Mouse (Mus musculus) liver, adult 2 months (tissue): ENCODE results near the gene A630001G21Rik. TPM values are rescaled to one million over a fixed set of nuclear protein-coding genes. Genes with fewer than 3 reads are reported as not detected.

Source experiments
- DNase-seq: peaks from one replicate; pipeline ENCODE4 v3.0.0-alpha.2; 2011; ENCODE audit warnings: low read depth, low spot score; ENCODE audit errors: extremely low read depth
- H3K27ac ChIP-seq: fragments of 200-500 bp; replicated peaks from 2 replicates; pipeline ENCODE4 v1.5.1; 2012; ENCODE audit warnings: low read depth, mild to moderate bottlenecking, control low read depth, inconsistent platforms, low read length; ENCODE audit not compliant: insufficient read depth
- H3K27me3 ChIP-seq: fragments of 200-500 bp; 2 replicates; pipeline ENCODE4 v1.6.1; 2012; ENCODE audit warnings: mild to moderate bottlenecking, moderate library complexity, low read length, inconsistent platforms; ENCODE audit not compliant: control insufficient read depth, insufficient read depth
- H3K36me3 ChIP-seq: fragments of 200-500 bp; 2 replicates; pipeline ENCODE4 v1.6.1; 2012; ENCODE audit warnings: low read length, inconsistent platforms; ENCODE audit not compliant: control insufficient read depth, insufficient read depth
- H3K4me1 ChIP-seq: fragments of 200-500 bp; 2 replicates; pipeline ENCODE4 v1.6.1; 2011; ENCODE audit warnings: low read length; ENCODE audit not compliant: control insufficient read depth, insufficient read depth
- H3K4me3 ChIP-seq: fragments of 200-500 bp; 2 replicates; pipeline ENCODE4 v1.5.1; 2011; ENCODE audit warnings: low read depth, mild to moderate bottlenecking, control low read depth, low read length, moderate library complexity; ENCODE audit not compliant: insufficient read depth
- H3K79me2 ChIP-seq: fragments of 200-500 bp; 2 replicates; pipeline ENCODE4 v1.6.1; 2012; ENCODE audit warnings: inconsistent platforms, mild to moderate bottlenecking, low read length, moderate library complexity; ENCODE audit not compliant: control insufficient read depth, insufficient read depth
- H3K9ac ChIP-seq: fragments of 200-500 bp; 2 replicates; pipeline ENCODE4 v1.6.1; 2012; ENCODE audit warnings: low read depth, mild to moderate bottlenecking, control low read depth, inconsistent platforms, low read length
- CTCF ChIP-seq: fragments of 200-500 bp; IDR thresholded peaks from 2 replicates; pipeline ENCODE4 v1.5.1; 2011; ENCODE audit warnings: low read depth, low read length, control low read depth
- POLR2A ChIP-seq: fragments of 200-500 bp; IDR thresholded peaks from 2 replicates; pipeline ENCODE4 v1.6.1; 2011; ENCODE audit warnings: low read length, control low read depth; ENCODE audit not compliant: insufficient read depth; ENCODE audit errors: extremely low read depth
- WGBS: fragments of 180-500 bp; shearing (Covaris S2); methylation state at CpG from one replicate; pipeline ENCODE4 v1.1.7; 2018; 5-methylcytosine and 5-hydroxymethylcytosine counted together
- polyA plus RNA-seq: library from polyadenylated mRNA; depleted of rRNA; stranded (reverse); fragments of >200 nt; gene quantifications from 2 replicates; pipeline ENCODE4 v1.2.3, GENCODE M21; 2012
- total RNA-seq: library from RNA; depleted of rRNA; stranded (reverse); fragments of >200 nt; gene quantifications from 2 replicates; pipeline ENCODE4 v1.2.3, GENCODE M21; 2014

The A630001G21Rik gene
- total and polyA plus RNA-seq, 2 experiments: 0.37 to 0.77 TPM

- H3K36me3 ChIP-seq: no peaks in the 10 kb centered on the region
- H3K27ac ChIP-seq: no peak overlapping the region
- whole genome bisulfite sequencing: 29% methylated on average over 2 of the region's 2 CpGs
- no peak overlapping the region for H3K4me3 ChIP-seq
- H3K27me3 ChIP-seq: no peaks in the 10 kb centered on the region
- peaks cover 37% of the 10 kb centered on the region for H3K79me2 ChIP-seq
- TF ChIP-seq CTCF (no peak), POLR2A (no peak)
- no peak overlapping the region for H3K9ac ChIP-seq
- H3K4me1 ChIP-seq: peaks cover 18% of the 10 kb centered on the region
- DNase-seq: peak; percentile 16
These were observed 32.3 kb upstream of the A630001G21Rik start for GRCm38 (mm10) chr1:85810787-85811186.

DNA sequence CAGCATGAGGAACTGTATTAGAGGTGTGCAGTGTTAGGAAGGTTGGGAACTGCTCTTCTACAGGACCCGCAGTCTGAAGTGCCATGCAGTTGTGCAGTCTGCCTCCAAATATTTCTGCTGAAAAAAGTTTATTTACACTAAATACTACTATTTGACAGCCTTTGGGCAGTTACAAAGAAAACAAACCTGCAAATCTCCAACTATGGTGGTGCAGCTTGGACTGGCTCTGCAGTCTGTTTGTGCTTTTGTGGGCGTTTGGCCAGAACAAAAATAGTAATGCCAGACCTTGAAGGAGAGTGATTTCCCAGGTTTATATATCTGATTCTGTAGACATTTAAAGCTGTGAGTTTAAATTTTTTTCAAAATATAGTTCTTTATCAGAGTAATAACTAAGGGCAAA is 31.9 kb upstream of the A630001G21Rik start:
- no peaks in the 10 kb centered on the region for H3K27me3 ChIP-seq
- peak; percentile 54 for DNase-seq

GRCm38 (mm10) chr1:85809256-85809655 is 30.8 kb upstream of the A630001G21Rik start:
- H3K27me3 ChIP-seq: no peaks in the 10 kb centered on the region
- H3K27ac ChIP-seq: no peak overlapping the region
- H3K9ac ChIP-seq: no peak overlapping the region
- WGBS: 74% methylated on average over 4 of the region's 4 CpGs
- H3K4me1 ChIP-seq: peaks cover 15% of the 10 kb centered on the region
- DNase-seq: peak; percentile 12
- no peak for TF ChIP-seq CTCF
- TF ChIP-seq POLR2A: no peak
- no peaks in the 10 kb centered on the region for H3K36me3 ChIP-seq
- H3K79me2 ChIP-seq: peaks cover 36% of the 10 kb centered on the region
- no peak overlapping the region for H3K4me3 ChIP-seq

More for the DNA sequence above, 31.9 kb upstream of the A630001G21Rik start:
- peaks cover 37% of the 10 kb centered on the region for H3K79me2 ChIP-seq
- H3K9ac ChIP-seq: no peak overlapping the region
- 19% methylated on average over 2 of the region's 2 CpGs for WGBS
- peaks cover 18% of the 10 kb centered on the region for H3K4me1 ChIP-seq
- TF ChIP-seq CTCF (no peak), POLR2A (no peak)
- no peaks in the 10 kb centered on the region for H3K36me3 ChIP-seq
- H3K4me3 ChIP-seq: no peak overlapping the region
- H3K27ac ChIP-seq: no peak overlapping the region

GRCm38 (mm10) chr1:85804551-85804950 is 26.1 kb upstream of the A630001G21Rik start:
- no peak for DNase-seq
- TF ChIP-seq POLR2A (no peak), CTCF (no peak)
- Histone ChIP-seq H3K36me3 (no peaks in the 10 kb centered on the region; the same call in 1 of the 2 replicates), H3K27me3 (no peaks in the 10 kb centered on the region), H3K4me3 (no peak overlapping the region), H3K79me2 (peaks cover 23% of the 10 kb centered on the region; the same call in 1 of the 2 replicates), H3K4me1 (peaks cover 9% of the 10 kb centered on the region), H3K9ac (no peak overlapping the region), H3K27ac (no peak overlapping the region)
- 92% methylated on average over 8 of the region's 8 CpGs for WGBS

GRCm38 (mm10) chr1:85802517-85802916 is 24.1 kb upstream of the A630001G21Rik start:
- no peaks in the 10 kb centered on the region for H3K27me3 ChIP-seq
- H3K27ac ChIP-seq: no peak overlapping the region
- no peak overlapping the region for H3K9ac ChIP-seq
- no peaks in the 10 kb centered on the region; the same call in 1 of the 2 replicates for H3K36me3 ChIP-seq
- 100% methylated on average over 1 of the region's 1 CpGs for WGBS
- peaks cover 9% of the 10 kb centered on the region; the same call in 1 of the 2 replicates for H3K4me1 ChIP-seq
- TF ChIP-seq POLR2A: no peak
- TF ChIP-seq CTCF: no peak
- H3K79me2 ChIP-seq: peaks cover 26% of the 10 kb centered on the region
- H3K4me3 ChIP-seq: no peak overlapping the region
- DNase-seq: peak; percentile 33

DNA sequence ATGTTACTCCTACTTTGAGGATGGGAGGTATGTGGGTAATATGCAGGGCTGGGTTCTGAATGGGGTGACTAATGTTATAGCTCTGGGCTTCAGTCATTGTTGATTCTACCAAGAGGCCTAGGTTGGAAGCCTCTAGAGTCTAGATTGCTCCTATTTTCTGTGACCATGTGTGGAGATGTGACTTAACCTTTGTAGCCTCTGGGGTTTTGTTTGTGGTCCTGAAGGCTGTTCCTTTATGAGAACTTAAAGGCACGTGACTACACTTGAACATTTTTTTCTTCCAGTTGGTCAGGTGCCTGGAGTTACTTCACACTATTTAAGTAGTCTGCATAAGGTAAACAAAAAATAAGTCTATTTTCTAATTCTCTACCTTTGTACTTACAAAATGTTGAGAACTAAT is 21.3 kb upstream of the A630001G21Rik start:
- no peak overlapping the region for H3K9ac ChIP-seq
- WGBS: 26% methylated on average over 1 of the region's 1 CpGs
- H3K79me2 ChIP-seq: peaks cover 27% of the 10 kb centered on the region
- peak; percentile 41 for DNase-seq
- no peaks in the 10 kb centered on the region for H3K27me3 ChIP-seq
- TF ChIP-seq CTCF (no peak), POLR2A (no peak)
- no peak overlapping the region for H3K27ac ChIP-seq
- peaks cover 16% of the 10 kb centered on the region; the same call in 1 of the 2 replicates for H3K4me1 ChIP-seq
- H3K36me3 ChIP-seq: no peaks in the 10 kb centered on the region; the same call in 1 of the 2 replicates
- no peak overlapping the region for H3K4me3 ChIP-seq
